Mouse (Mus musculus) forebrain, embryonic 12.5 days (tissue): ENCODE results near the gene Nrros. TPM values are rescaled to one million over a fixed set of nuclear protein-coding genes. Genes with fewer than 3 reads are reported as not detected.

Source experiments
- ATAC-seq: fragments of 200-750 bp; cut with Nextera tagmentation; 2 replicates; pipeline ENCODE4 v1.8.0; 2017; ENCODE audit warnings: moderate TSS enrichment; ENCODE audit not compliant: low FRiP score
- H3K27ac ChIP-seq: fragments of 300-500 bp; sonication (generic); 2 replicates; pipeline ENCODE4 v1.5.1; 2016; ENCODE audit warnings: mild to moderate bottlenecking
- H3K27me3 ChIP-seq: fragments of 300-500 bp; sonication (generic); 2 replicates; pipeline ENCODE4 v1.6.1; 2016; ENCODE audit warnings: mild to moderate bottlenecking
- H3K36me3 ChIP-seq: fragments of 300-500 bp; sonication (generic); replicated peaks from 2 replicates; pipeline ENCODE4 v1.6.1; 2016; ENCODE audit warnings: mild to moderate bottlenecking
- H3K4me1 ChIP-seq: fragments of 300-500 bp; sonication (generic); 2 replicates; pipeline ENCODE4 v1.6.1; 2016
- H3K4me2 ChIP-seq: fragments of 300-500 bp; sonication (generic); 2 replicates; pipeline ENCODE4 v1.6.1; 2016; ENCODE audit warnings: mild to moderate bottlenecking, moderate library complexity
- H3K4me3 ChIP-seq: fragments of 300-500 bp; sonication (generic); replicated peaks from 2 replicates; pipeline ENCODE4 v1.5.1; 2016; ENCODE audit warnings: mild to moderate bottlenecking
- H3K9ac ChIP-seq: fragments of 300-500 bp; sonication (generic); 2 replicates; pipeline ENCODE4 v1.6.1; 2016; ENCODE audit warnings: mild to moderate bottlenecking
- H3K9me3 ChIP-seq: fragments of 300-500 bp; sonication (generic); 2 replicates; pipeline ENCODE4 v1.6.1; 2016
- WGBS: fragments of 180-500 bp; shearing (Covaris S2); methylation state at CpG from one replicate; pipeline ENCODE4 v1.1.7; 2016; 5-methylcytosine and 5-hydroxymethylcytosine counted together
- polyA plus RNA-seq: library from polyadenylated mRNA; unstranded; fragments of >200 nt; fragmentation: Nextera tagmentation; extraction: Ambion mirVana; gene quantifications from 2 replicates; pipeline ENCODE4 v1.2.1, GENCODE M21; 2016

Nrros gene
- polyA plus RNA-seq, 1 experiment from 2014 or later = 7.4 TPM

DNA sequence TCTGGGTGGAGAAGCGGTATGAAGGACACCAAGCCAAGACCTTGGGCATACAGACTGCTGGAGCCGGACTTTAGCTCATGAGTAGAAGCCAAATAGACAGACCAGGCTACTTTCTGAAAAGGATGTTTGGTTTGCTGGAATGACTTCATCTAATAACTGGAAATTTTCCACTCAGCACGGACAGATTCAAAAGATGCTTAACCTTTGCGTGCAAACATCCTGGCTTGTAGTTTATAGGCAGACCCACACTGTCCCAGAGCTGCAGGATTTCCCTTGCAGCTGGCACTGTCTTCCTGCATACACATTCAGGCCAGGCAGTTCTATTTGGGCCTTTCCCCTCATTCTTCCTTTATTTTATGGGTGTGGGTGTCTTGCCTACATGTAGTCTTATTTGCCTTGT is 38.3 kb downstream of the Nrros start:
- no peak for ATAC-seq
- H3K4me2 ChIP-seq = no peak overlapping the region
- 91% methylated on average over 4 of the region's 4 CpGs for WGBS

GRCm38 (mm10) chr16:32125364-32125763 is 40.0 kb downstream of the Nrros start:
- no peaks in the 10 kb centered on the region for H3K4me1 ChIP-seq
- no peak overlapping the region for H3K9ac ChIP-seq
- no peak for ATAC-seq
- H3K27me3 ChIP-seq = no peaks in the 10 kb centered on the region
- no peak overlapping the region for H3K27ac ChIP-seq
- no peak overlapping the region for H3K4me2 ChIP-seq
- no peak overlapping the region for H3K4me3 ChIP-seq
- no peaks in the 10 kb centered on the region for H3K36me3 ChIP-seq
- WGBS = 92% methylated on average over 3 of the region's 3 CpGs
- no peaks in the 10 kb centered on the region for H3K9me3 ChIP-seq

More for the DNA sequence above, 38.3 kb downstream of the Nrros start:
- Histone ChIP-seq H3K9me3 (no peaks in the 10 kb centered on the region), H3K27ac (no peak overlapping the region), H3K36me3 (no peaks in the 10 kb centered on the region), H3K9ac (no peak overlapping the region), H3K4me1 (no peaks in the 10 kb centered on the region), H3K4me3 (no peak overlapping the region), H3K27me3 (no peaks in the 10 kb centered on the region)

- no peaks in the 10 kb centered on the region for H3K27me3 ChIP-seq
- H3K4me3 ChIP-seq = no peak overlapping the region
- 75% methylated on average over 17 of the region's 17 CpGs for WGBS
- no peaks in the 10 kb centered on the region for H3K4me1 ChIP-seq
- no peaks in the 10 kb centered on the region for H3K36me3 ChIP-seq
- no peak overlapping the region for H3K27ac ChIP-seq
- H3K9me3 ChIP-seq = no peaks in the 10 kb centered on the region
- no peak overlapping the region for H3K9ac ChIP-seq
- H3K4me2 ChIP-seq = no peak overlapping the region
- no peak for ATAC-seq
Observed at GRCm38 (mm10) chr16:32124444-32125335, 40.7 kb downstream of the Nrros start.

DNA sequence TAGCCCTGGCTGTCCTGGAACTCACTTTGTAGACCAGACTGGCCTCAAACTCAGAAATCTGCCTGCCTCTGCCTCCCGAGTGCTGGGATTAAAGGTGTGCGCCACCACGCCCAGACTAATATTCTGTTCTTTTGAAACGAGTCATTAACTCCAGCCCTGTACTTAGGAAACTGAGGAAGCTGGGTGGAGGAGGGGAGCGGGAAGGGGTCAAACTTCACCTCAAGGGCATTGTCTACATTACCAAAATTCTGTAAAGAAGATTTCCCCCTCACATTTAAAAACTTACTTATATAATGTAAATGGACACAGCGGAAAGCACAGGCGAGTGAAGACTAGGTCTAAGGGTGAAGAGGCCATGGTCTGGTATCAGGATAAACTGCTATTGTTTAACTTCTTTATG is 41.4 kb downstream of the Nrros start:
- H3K9me3 ChIP-seq = no peaks in the 10 kb centered on the region
- H3K4me2 ChIP-seq = no peak overlapping the region
- no peaks in the 10 kb centered on the region for H3K4me1 ChIP-seq
- H3K4me3 ChIP-seq = no peak overlapping the region
- no peak for ATAC-seq
- H3K27ac ChIP-seq = no peak overlapping the region
- H3K9ac ChIP-seq = no peak overlapping the region
- no peaks in the 10 kb centered on the region for H3K27me3 ChIP-seq
- H3K36me3 ChIP-seq = no peaks in the 10 kb centered on the region
- 92% methylated on average over 7 of the region's 7 CpGs for WGBS

DNA sequence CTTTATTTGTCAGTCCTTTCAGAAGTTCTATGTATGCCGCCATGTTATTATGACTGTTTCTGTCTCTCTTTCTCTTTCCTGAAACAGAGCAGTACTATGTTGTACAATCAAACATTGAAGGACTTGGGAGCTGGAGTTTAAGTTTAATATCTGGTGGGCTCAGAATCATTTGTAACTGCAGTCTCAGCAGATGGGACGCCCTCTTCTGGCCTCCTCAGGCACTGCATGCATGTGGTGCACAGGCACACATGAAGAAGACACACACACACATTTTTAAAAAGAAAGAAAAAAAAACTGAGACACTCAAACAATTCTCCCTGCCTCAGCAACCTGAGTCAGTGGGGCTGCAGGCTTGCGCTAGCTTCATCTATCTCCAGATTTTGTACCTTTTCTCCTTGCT is 44.9 kb downstream of the Nrros start:
- H3K36me3 ChIP-seq = no peaks in the 10 kb centered on the region
- no peak overlapping the region for H3K27ac ChIP-seq
- no peaks in the 10 kb centered on the region; the same call in 1 of the 2 replicates for H3K4me1 ChIP-seq
- H3K4me2 ChIP-seq = no peak overlapping the region
- 80% methylated on average over 3 of the region's 3 CpGs for WGBS
- H3K4me3 ChIP-seq = no peak overlapping the region
- ATAC-seq = no peak
- H3K27me3 ChIP-seq = no peaks in the 10 kb centered on the region
- H3K9ac ChIP-seq = no peak overlapping the region
- H3K9me3 ChIP-seq = no peaks in the 10 kb centered on the region

- H3K27me3 ChIP-seq = no peaks in the 10 kb centered on the region
- no peaks in the 10 kb centered on the region for H3K36me3 ChIP-seq
- 60% methylated on average over 5 of the region's 5 CpGs for WGBS
- H3K9me3 ChIP-seq = no peaks in the 10 kb centered on the region
- ATAC-seq = no peak
- no peaks in the 10 kb centered on the region; the same call in 1 of the 2 replicates for H3K4me1 ChIP-seq
- H3K4me3 ChIP-seq = no peak overlapping the region
- H3K9ac ChIP-seq = no peak overlapping the region
- no peak overlapping the region for H3K27ac ChIP-seq
- H3K4me2 ChIP-seq = no peak overlapping the region
Observed at GRCm38 (mm10) chr16:32116186-32116585, 49.2 kb downstream of the Nrros start.

GRCm38 (mm10) chr16:32115781-32116180 is 49.6 kb downstream of the Nrros start:
- WGBS = 69% methylated on average over 6 of the region's 6 CpGs
- ATAC-seq = no peak

DNA sequence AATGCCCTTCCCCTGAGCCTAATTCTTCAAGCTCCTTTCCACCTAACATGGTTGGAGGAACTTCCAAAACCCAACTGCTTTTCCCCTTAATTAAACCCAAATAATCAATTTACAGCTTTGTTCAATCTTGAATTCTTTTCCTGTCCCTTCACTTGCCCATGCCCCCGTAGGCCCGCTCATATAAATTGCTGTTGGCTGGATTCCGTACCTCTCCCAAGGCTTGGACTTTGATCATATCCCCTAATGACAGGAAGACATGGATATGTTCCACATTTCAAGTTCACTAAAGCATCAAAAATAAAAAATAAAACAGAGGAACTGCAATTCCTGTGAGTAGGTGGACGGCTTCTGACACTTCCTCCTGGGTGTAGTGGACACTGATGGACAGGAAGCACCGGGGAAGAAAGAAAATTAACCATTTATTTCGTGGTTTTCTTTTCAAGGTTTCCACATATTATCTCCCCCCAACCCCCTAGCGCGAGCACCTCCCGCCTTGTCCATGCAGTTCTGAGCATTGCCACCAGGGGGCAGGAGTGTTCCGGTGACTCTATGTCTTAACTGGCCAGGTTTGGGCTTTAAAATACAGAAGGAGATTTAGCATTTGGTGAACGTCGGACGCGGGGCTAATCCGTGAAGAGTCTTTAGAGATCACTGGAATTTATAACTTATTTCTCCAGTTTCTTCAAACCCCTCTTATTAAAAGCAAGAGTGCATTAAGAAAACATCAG is 50.3 kb downstream of the Nrros start:
- Histone ChIP-seq H3K4me3 (no peak overlapping the region), H3K36me3 (no peaks in the 10 kb centered on the region), H3K4me1 (no peaks in the 10 kb centered on the region; the same call in 1 of the 2 replicates), H3K9ac (no peak overlapping the region), H3K27ac (no peak overlapping the region), H3K9me3 (no peaks in the 10 kb centered on the region), H3K4me2 (no peak overlapping the region), H3K27me3 (no peaks in the 10 kb centered on the region)
- 15% methylated on average over 15 of the region's 15 CpGs for WGBS
- ATAC-seq = no peak

More at GRCm38 (mm10) chr16:32115781-32116180, 49.6 kb downstream of the Nrros start:
- Histone ChIP-seq H3K27ac (no peak overlapping the region), H3K4me3 (no peak overlapping the region), H3K4me1 (no peaks in the 10 kb centered on the region; the same call in 1 of the 2 replicates), H3K9ac (no peak overlapping the region), H3K27me3 (no peaks in the 10 kb centered on the region), H3K9me3 (no peaks in the 10 kb centered on the region), H3K4me2 (no peak overlapping the region), H3K36me3 (no peaks in the 10 kb centered on the region)

- H3K36me3 ChIP-seq = no peaks in the 10 kb centered on the region
- ATAC-seq = no peak
- no peak overlapping the region for H3K4me3 ChIP-seq
- no peaks in the 10 kb centered on the region for H3K9me3 ChIP-seq
- H3K9ac ChIP-seq = no peak overlapping the region
- H3K4me1 ChIP-seq = no peaks in the 10 kb centered on the region; the same call in 1 of the 2 replicates
- no peaks in the 10 kb centered on the region for H3K27me3 ChIP-seq
- H3K4me2 ChIP-seq = no peak overlapping the region
- 85% methylated on average over 10 of the region's 10 CpGs for WGBS
- H3K27ac ChIP-seq = no peak overlapping the region
Observed at GRCm38 (mm10) chr16:32114406-32114805, 51.0 kb downstream of the Nrros start.

- Histone ChIP-seq H3K36me3 (0 out of 2 replicates have a peak, but pooled peaks cover 3% of the 10 kb centered on the region), H3K4me2 (no peak overlapping the region), H3K9ac (no peak overlapping the region), H3K4me3 (no peak overlapping the region), H3K9me3 (no peaks in the 10 kb centered on the region), H3K4me1 (no peaks in the 10 kb centered on the region; the same call in 1 of the 2 replicates), H3K27me3 (no peaks in the 10 kb centered on the region), H3K27ac (no peak overlapping the region)
- WGBS = 77% methylated on average over 23 of the region's 23 CpGs
- no peak for ATAC-seq
Observed at GRCm38 (mm10) chr16:32113541-32114218, 51.7 kb downstream of the Nrros start.

- Histone ChIP-seq H3K27ac (no peak overlapping the region), H3K9ac (no peak overlapping the region), H3K4me1 (no peaks in the 10 kb centered on the region), H3K9me3 (no peaks in the 10 kb centered on the region), H3K4me3 (no peak overlapping the region), H3K27me3 (no peaks in the 10 kb centered on the region), H3K36me3 (peaks cover 19% of the 10 kb centered on the region), H3K4me2 (no peak overlapping the region)
- 80% methylated on average over 15 of the region's 15 CpGs for WGBS
- ATAC-seq = no peak
Observed at GRCm38 (mm10) chr16:32110951-32111699, 54.3 kb downstream of the Nrros start.
